Mouse (Mus musculus) adrenal gland, adult 18-20 months (tissue): Measurements from ENCODE around the gene Dph2. TPM values are rescaled to one million over a fixed set of nuclear protein-coding genes. Genes with fewer than 3 reads are reported as not detected.

Experiments used
- DNase-seq, 2 experiments: peaks; one replicate each; pipeline ENCODE4 v3.0.0; 2021 to 2022; ENCODE audit warnings: low spot score in 2 of 2
- long read RNA-seq, 2 experiments: library from polyadenylated mRNA; stranded (forward); transcript quantifications; one replicate each; pipeline ENCODE4 v2.0.0; 2021
- total RNA-seq, 2 experiments: library from RNA; stranded (reverse); gene quantifications; 1 replicate in 1 of 2; 2 replicates in 1 of 2; pipeline ENCODE4 v1.2.3; 2021

Dph2 gene
- 10 to 100 TPM; 11.7 to 13.3 TPM for total RNA-seq
- long read RNA-seq, experiment 1, transcript Dph2-201 (6 exons, 2,555 nt): major isoform, 9 of 14 reads
- long read RNA-seq, experiment 1, partial matches to known transcripts: 0 of 14 reads
- long read RNA-seq, experiment 1, other reads (novel, unspliced or antisense): 3 of 14 reads
- long read RNA-seq, experiment 2, transcript Dph2-201 (6 exons, 2,555 nt): major isoform, 14 of 18 reads
- long read RNA-seq, experiment 2, partial matches to known transcripts: 2 of 18 reads
- long read RNA-seq, experiment 2, other reads (novel, unspliced or antisense): 2 of 18 reads

GRCm38 (mm10) chr4:117891738-117892161 is at the start of gene Dph2:
Dph2 (minus strand) TSS chr4:117892032.
- DNase-seq: peak; percentile 63 to 66

GRCm38 (mm10) chr4:117936964-117937363 is 45.1 kb upstream of the Dph2 start:
- DNase-seq: no peak

GRCm38 (mm10) chr4:117934081-117934480 is 42.2 kb upstream of the Dph2 start:
- DNase-seq: no peak

- DNase-seq: no peak
Measured at GRCm38 (mm10) chr4:117933248-117933647, 41.4 kb upstream of the Dph2 start.

- no peak for DNase-seq
Measured at GRCm38 (mm10) chr4:117929391-117929881, 37.6 kb upstream of the Dph2 start, which contains the start of gene Artn. Artn (minus strand) TSS chr4:117929763.

GRCm38 (mm10) chr4:117928699-117929241 is 36.9 kb upstream of the Dph2 start:
- peak; percentile 50 to 56 for DNase-seq

- no peak for DNase-seq
Measured at GRCm38 (mm10) chr4:117928234-117928633, 36.4 kb upstream of the Dph2 start.

GRCm38 (mm10) chr4:117926545-117927482 is 35.0 kb upstream of the Dph2 start:
- no peak for DNase-seq

GRCm38 (mm10) chr4:117924916-117925315 is 33.1 kb upstream of the Dph2 start:
- no peak for DNase-seq

- DNase-seq: no peak
Measured at GRCm38 (mm10) chr4:117923450-117923849, 31.6 kb upstream of the Dph2 start.

- DNase-seq: no peak
Measured at GRCm38 (mm10) chr4:117921358-117921757, 29.5 kb upstream of the Dph2 start.

- DNase-seq: no peak
Measured at GRCm38 (mm10) chr4:117918762-117919161, 26.9 kb upstream of the Dph2 start.

GRCm38 (mm10) chr4:117918261-117918660 is 26.4 kb upstream of the Dph2 start:
- no peak for DNase-seq

GRCm38 (mm10) chr4:117917847-117918246 is 26.0 kb upstream of the Dph2 start:
- no peak for DNase-seq

- no peak for DNase-seq
Measured at GRCm38 (mm10) chr4:117917402-117917801, 25.6 kb upstream of the Dph2 start.

GRCm38 (mm10) chr4:117916386-117916785 is 24.6 kb upstream of the Dph2 start:
- no peak for DNase-seq

- no peak for DNase-seq
Measured at GRCm38 (mm10) chr4:117915489-117916105, 23.8 kb upstream of the Dph2 start.

- peak; percentile 85 to 89 for DNase-seq
Measured at GRCm38 (mm10) chr4:117914591-117915442, 23.0 kb upstream of the Dph2 start, which contains the start of gene Ipo13. Ipo13 (minus strand) TSS chr4:117914999.

GRCm38 (mm10) chr4:117914031-117914430 is 22.2 kb upstream of the Dph2 start:
- no peak for DNase-seq

- no peak for DNase-seq
Measured at GRCm38 (mm10) chr4:117913421-117913820, 21.6 kb upstream of the Dph2 start.
